Mouse (Mus musculus) neutrophil, adult 5-6 weeks (primary cell): ENCODE data around the gene Msantd3. TPM values are rescaled to one million over a fixed set of nuclear protein-coding genes. Genes with fewer than 3 reads are reported as not detected.
A peak's percentile ranks its signal among the peaks of the same experiment; 100 is the strongest.

ENCODE experiments used
- ATAC-seq: fragments of 151-379, 151-347 bp; 2 replicates; pipeline ENCODE4 v1.8.0; 2017; ENCODE audit warnings: mild to moderate bottlenecking, moderate TSS enrichment; ENCODE audit not compliant: insufficient number of reproducible peaks, poor library complexity, low FRiP score, severe bottlenecking; ENCODE audit errors: extremely low read depth
- total RNA-seq: library from RNA; stranded (forward); fragments of 200-1000 nt; gene quantifications from 2 replicates; pipeline ENCODE4 v1.2.3, GENCODE M21; 2017

Gene Msantd3
- total RNA-seq, 1 experiment from 2014 or later = 2.7 TPM

GRCm38 (mm10) chr4:48549661-48550060 is 9.9 kb downstream of the Msantd3 start:
- ATAC-seq = no peak

GRCm38 (mm10) chr4:48552486-48553064 is 12.8 kb downstream of the Msantd3 start:
- no peak for ATAC-seq

GRCm38 (mm10) chr4:48554132-48554531 is 14.4 kb downstream of the Msantd3 start:
- no peak for ATAC-seq

GRCm38 (mm10) chr4:48555729-48556128 is 16.0 kb downstream of the Msantd3 start:
- ATAC-seq = peak; percentile 59; the same call in 1 of the 2 replicates

GRCm38 (mm10) chr4:48559652-48560051 is 19.9 kb downstream of the Msantd3 start:
- no peak for ATAC-seq

GRCm38 (mm10) chr4:48561824-48562223 is 22.1 kb downstream of the Msantd3 start:
- ATAC-seq = no peak

- ATAC-seq = no peak
Measured at GRCm38 (mm10) chr4:48564962-48565361, 25.2 kb downstream of the Msantd3 start.

- no peak for ATAC-seq
Measured at GRCm38 (mm10) chr4:48576361-48576760, 36.6 kb downstream of the Msantd3 start.

GRCm38 (mm10) chr4:48577831-48578230 is 38.1 kb downstream of the Msantd3 start:
- no peak for ATAC-seq

GRCm38 (mm10) chr4:48578399-48578798 is 38.7 kb downstream of the Msantd3 start:
- no peak for ATAC-seq

- ATAC-seq = no peak
Measured at GRCm38 (mm10) chr4:48579475-48580110, 39.9 kb downstream of the Msantd3 start.

- no peak for ATAC-seq
Measured at GRCm38 (mm10) chr4:48581201-48581600, 41.5 kb downstream of the Msantd3 start.

- no peak for ATAC-seq
Measured at GRCm38 (mm10) chr4:48581993-48582392, 42.3 kb downstream of the Msantd3 start.

GRCm38 (mm10) chr4:48582941-48583340 is 43.2 kb downstream of the Msantd3 start:
- no peak for ATAC-seq

GRCm38 (mm10) chr4:48584421-48585240 is 44.9 kb downstream of the Msantd3 start, which contains the start of gene Tmeff1:
Tmeff1 (plus strand) TSS chr4:48585174.
- ATAC-seq = no peak

GRCm38 (mm10) chr4:48585241-48586098 is 45.7 kb downstream of the Msantd3 start:
- ATAC-seq = no peak

- 0 out of 2 replicates have a peak, but pooled peaks have one; percentile 9 for ATAC-seq
Measured at GRCm38 (mm10) chr4:48586099-48586821, 46.5 kb downstream of the Msantd3 start.

- no peak for ATAC-seq
Measured at GRCm38 (mm10) chr4:48587526-48587925, 47.8 kb downstream of the Msantd3 start.
